Comparison of ENCODE assay signal across 9 mouse cellular contexts in the genomic region with DNA sequence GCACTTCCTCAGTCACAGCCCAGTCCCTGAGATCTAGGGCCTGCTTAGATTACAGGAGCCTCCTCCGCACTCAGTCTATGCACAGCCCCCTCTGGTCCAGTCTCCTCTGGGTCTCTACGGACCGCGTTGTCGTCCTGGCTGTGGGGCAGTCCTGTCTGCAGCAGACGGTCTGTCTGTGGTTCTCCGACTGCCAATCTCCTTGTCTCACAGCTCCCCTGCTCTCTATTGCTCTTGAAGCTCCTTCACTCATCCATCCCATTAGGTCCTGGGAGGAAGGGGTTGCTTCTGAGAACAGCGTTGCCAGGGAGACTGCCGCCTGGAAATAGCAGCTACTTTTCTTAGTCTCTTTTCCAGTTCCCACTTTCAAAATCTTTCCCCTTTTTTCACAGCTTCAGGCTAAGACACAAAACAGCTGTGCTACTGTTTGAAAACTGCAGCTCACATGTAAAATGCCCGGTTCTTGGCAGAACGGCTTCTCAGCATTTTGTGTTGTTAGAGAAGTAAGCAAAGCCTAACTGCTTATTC. TPM values are rescaled to one million over a fixed set of nuclear protein-coding genes. Genes with fewer than 3 reads are reported as not detected.
DNase-seq lines count a peak whose midpoint lies in the region; ATAC-seq lines count a peak whose summit lies in the region.
"Had no signal": no experiment of that assay in that cellular context is flagged by ENCODE, and none has a peak within 500 bp of the region (broad histone marks: within the 10 kb centered on the region; RNA-seq: fewer than 3 reads in every experiment).

No protein-coding gene starts in this region.

- H3K9me3 ChIP-seq in embryonic facial prominence, embryonic 10.5 days: no peaks in the 10 kb centered on the region
- H3K9me3 ChIP-seq in hindbrain, embryonic 15.5 days: no peaks in the 10 kb centered on the region
- no peaks in the 10 kb centered on the region for H3K9me3 ChIP-seq in neural tube, embryonic 15.5 days (replicated peaks)
- no peaks in the 10 kb centered on the region for H3K9me3 ChIP-seq in liver, embryonic 12.5 days (replicated peaks)

- H3K4me3 ChIP-seq in embryonic facial prominence, embryonic 10.5 days: no peak overlapping the region
- H3K4me3 ChIP-seq in hindbrain, embryonic 15.5 days: no peak overlapping the region
- no peak overlapping the region for H3K4me3 ChIP-seq in neural tube, embryonic 15.5 days (replicated peaks)
- no peak overlapping the region for H3K4me3 ChIP-seq in liver, embryonic 12.5 days

- H3K4me1 ChIP-seq in embryonic facial prominence, embryonic 10.5 days: peaks cover 10% of the 10 kb centered on the region
- H3K4me1 ChIP-seq in hindbrain, embryonic 15.5 days (replicated peaks): peaks cover 9% of the 10 kb centered on the region
- peaks cover 11% of the 10 kb centered on the region for H3K4me1 ChIP-seq in neural tube, embryonic 15.5 days
- no peaks in the 10 kb centered on the region for H3K4me1 ChIP-seq in liver, embryonic 12.5 days

- H3K4me2 ChIP-seq in hindbrain, embryonic 15.5 days: no peak overlapping the region
- H3K4me2 ChIP-seq in neural tube, embryonic 15.5 days: no peak overlapping the region
- no peak overlapping the region for H3K4me2 ChIP-seq in liver, embryonic 12.5 days

- WGBS in embryonic facial prominence, embryonic 10.5 days: 64% methylated on average over 11 of the region's 11 CpGs
- 34% methylated on average over 11 of the region's 11 CpGs for WGBS in hindbrain, embryonic 15.5 days
- WGBS in neural tube, embryonic 15.5 days: 48% methylated on average over 11 of the region's 11 CpGs
- WGBS in liver, embryonic 12.5 days (ENCODE audit: insufficient replicate concordance): 71% methylated on average over 11 of the region's 11 CpGs

- peak; percentile 76; the same call in 1 of the 2 replicates for ATAC-seq in hindbrain, embryonic 15.5 days (ENCODE audit: low FRiP score, low read depth)
- ATAC-seq in neural tube, embryonic 15.5 days (ENCODE audit: low FRiP score): peak; percentile 73
- ATAC-seq in liver, embryonic 12.5 days: no peak

- no peaks in the 10 kb centered on the region for H3K36me3 ChIP-seq in embryonic facial prominence, embryonic 10.5 days (replicated peaks)
- no peaks in the 10 kb centered on the region for H3K36me3 ChIP-seq in hindbrain, embryonic 15.5 days
- H3K36me3 ChIP-seq in neural tube, embryonic 15.5 days: no peaks in the 10 kb centered on the region
- no peaks in the 10 kb centered on the region for H3K36me3 ChIP-seq in liver, embryonic 12.5 days

- no peak overlapping the region for H3K9ac ChIP-seq in hindbrain, embryonic 15.5 days
- H3K9ac ChIP-seq in neural tube, embryonic 15.5 days (replicated peaks): no peak overlapping the region
- no peak overlapping the region for H3K9ac ChIP-seq in liver, embryonic 12.5 days

- H3K27me3 ChIP-seq in embryonic facial prominence, embryonic 10.5 days (replicated peaks; ENCODE audit: low read depth, poor library complexity, severe bottlenecking): peaks cover 9% of the 10 kb centered on the region; the same call in 1 of the 2 replicates
- H3K27me3 ChIP-seq in hindbrain, embryonic 15.5 days: 0 out of 2 replicates have a peak, but pooled peaks cover 4% of the 10 kb centered on the region
- no peaks in the 10 kb centered on the region for H3K27me3 ChIP-seq in neural tube, embryonic 15.5 days (replicated peaks)
- H3K27me3 ChIP-seq in liver, embryonic 12.5 days (replicated peaks): no peaks in the 10 kb centered on the region

- 0 out of 2 replicates have a peak overlapping the region, but pooled peaks have one; percentile 14 for H3K27ac ChIP-seq in embryonic facial prominence, embryonic 10.5 days (replicated peaks)
- peak overlapping the region; percentile 53 for H3K27ac ChIP-seq in hindbrain, embryonic 15.5 days (replicated peaks)
- H3K27ac ChIP-seq in neural tube, embryonic 15.5 days (replicated peaks): peak overlapping the region; percentile 1; the same call in 1 of the 2 replicates
- H3K27ac ChIP-seq in liver, embryonic 12.5 days: no peak overlapping the region

- DNase-seq in heart, postnatal 4 days: peak; percentile 7
- no peak for DNase-seq in heart, adult 8-10 months (ENCODE audit: low spot score)
- no peak for DNase-seq in embryonic facial prominence, embryonic 10.5 days (ENCODE audit: low spot score)
- DNase-seq in retina, postnatal 1 day: no peak
- DNase-seq in urinary bladder, adult 2 months (ENCODE audit: low spot score): no peak
- DNase-seq: cerebellum, adult 11 months had no signal

RNA-seq across cellular contexts. Expression of a gene that starts 20.9 kb away (rescaled TPM):
- total RNA-seq in heart, postnatal 4 days (2021): 10 to 100 TPM; 35.0 to 36.0 TPM
- total RNA-seq in heart, adult 8-10 months (2022): 10 to 100 TPM; 22.3 to 24.3 (median 22.8) TPM
- 19.8 and 19.9 TPM in 2 replicates for polyA plus RNA-seq in embryonic facial prominence, embryonic 10.5 days (2016; fragmentation: Nextera tagmentation; extraction: Ambion mirVana)
- 11.1 and 15.2 TPM in 2 replicates for polyA plus RNA-seq in hindbrain, embryonic 15.5 days (2015; fragmentation: Nextera tagmentation; extraction: Ambion mirVana)
- 12.6 and 13.7 TPM in 2 replicates for polyA plus RNA-seq in neural tube, embryonic 15.5 days (2015; fragmentation: Nextera tagmentation; extraction: Ambion mirVana)
- 13.8 and 18.9 TPM in 2 replicates for polyA plus RNA-seq in urinary bladder, adult 2 months (2012; rRNA removed)
- polyA plus RNA-seq in liver, embryonic 12.5 days (2016; fragmentation: Nextera tagmentation; extraction: Ambion mirVana): 6.6 TPM in 2 replicates
